Mouse (Mus musculus): ENCODE results near the gene Mt4. TPM values are rescaled to one million over a fixed set of nuclear protein-coding genes. Genes with fewer than 3 reads are reported as not detected.
A peak's percentile ranks its signal among the peaks of the same experiment; 100 is the strongest.

The Mt4 gene
- polyA plus RNA-seq, 1 experiment from 2014 or later, result not detected

DNA sequence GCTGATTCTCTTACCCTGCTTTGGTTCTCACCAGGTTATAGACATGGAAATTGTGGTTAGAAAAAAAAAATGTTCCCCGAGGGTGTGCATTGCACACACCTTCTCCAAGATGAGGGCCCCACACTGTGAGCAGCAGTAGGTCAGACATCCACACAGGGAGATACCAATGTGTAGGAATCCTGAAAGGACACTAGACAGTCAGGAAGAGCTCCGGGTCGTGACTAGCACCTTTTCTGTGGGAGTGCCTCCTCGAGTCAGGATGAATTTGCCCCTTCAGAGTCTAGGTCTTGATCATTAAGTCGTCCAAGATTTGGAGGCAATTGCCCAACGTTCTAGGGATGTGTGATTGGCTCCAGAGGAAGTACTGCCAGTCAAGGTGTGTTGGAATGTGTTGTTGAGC lies 48.8 kb downstream of the Mt4 start:
- H3K4me1 ChIP-seq (replicated peaks), result peaks cover 27% of the 10 kb centered on the region
- 71% methylated on average over 6 of the region's 6 CpGs for WGBS
- no peak overlapping the region for H3K4me3 ChIP-seq (replicated peaks)
- H3K27ac ChIP-seq, result no peak overlapping the region
- no peaks in the 10 kb centered on the region for H3K9me3 ChIP-seq
- H3K4me2 ChIP-seq (replicated peaks), result no peak overlapping the region
- H3K9ac ChIP-seq (replicated peaks), result no peak overlapping the region
- H3K36me3 ChIP-seq, result no peaks in the 10 kb centered on the region
- H3K27me3 ChIP-seq, result peaks cover 73% of the 10 kb centered on the region
- ATAC-seq, result no peak

DNA sequence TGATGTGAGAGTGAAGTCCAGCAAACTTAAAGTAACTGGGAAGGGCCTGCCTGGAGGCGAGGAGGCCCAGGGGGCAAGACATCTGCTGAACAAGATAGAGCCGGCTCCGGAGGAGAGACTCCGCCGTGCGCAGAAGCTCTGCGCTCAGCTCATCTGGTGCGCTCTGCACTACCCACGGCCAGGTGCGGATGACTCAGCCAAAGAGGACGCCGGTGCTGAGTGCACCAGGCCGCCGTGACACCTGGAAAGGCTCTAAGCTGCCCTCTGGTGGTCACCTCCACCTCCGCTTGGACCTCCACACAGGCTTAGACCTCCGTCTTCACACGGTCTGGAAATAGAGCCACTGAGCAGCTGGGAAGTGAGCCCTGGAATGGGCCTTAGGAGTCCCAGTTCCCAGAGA lies 49.5 kb downstream of the Mt4 start:
- 3% methylated on average over 17 of the region's 17 CpGs for WGBS
- no peak overlapping the region for H3K9ac ChIP-seq (replicated peaks)
- H3K4me2 ChIP-seq (replicated peaks), result peak overlapping the region; percentile 22; the same call in 1 of the 2 replicates
- no peak overlapping the region for H3K27ac ChIP-seq
- no peaks in the 10 kb centered on the region for H3K9me3 ChIP-seq
- peak; percentile 55; the same call in 1 of the 2 replicates for ATAC-seq
- peaks cover 67% of the 10 kb centered on the region for H3K27me3 ChIP-seq
- H3K4me3 ChIP-seq (replicated peaks), result no peak overlapping the region
- no peaks in the 10 kb centered on the region for H3K36me3 ChIP-seq
- H3K4me1 ChIP-seq (replicated peaks), result peaks cover 30% of the 10 kb centered on the region

DNA sequence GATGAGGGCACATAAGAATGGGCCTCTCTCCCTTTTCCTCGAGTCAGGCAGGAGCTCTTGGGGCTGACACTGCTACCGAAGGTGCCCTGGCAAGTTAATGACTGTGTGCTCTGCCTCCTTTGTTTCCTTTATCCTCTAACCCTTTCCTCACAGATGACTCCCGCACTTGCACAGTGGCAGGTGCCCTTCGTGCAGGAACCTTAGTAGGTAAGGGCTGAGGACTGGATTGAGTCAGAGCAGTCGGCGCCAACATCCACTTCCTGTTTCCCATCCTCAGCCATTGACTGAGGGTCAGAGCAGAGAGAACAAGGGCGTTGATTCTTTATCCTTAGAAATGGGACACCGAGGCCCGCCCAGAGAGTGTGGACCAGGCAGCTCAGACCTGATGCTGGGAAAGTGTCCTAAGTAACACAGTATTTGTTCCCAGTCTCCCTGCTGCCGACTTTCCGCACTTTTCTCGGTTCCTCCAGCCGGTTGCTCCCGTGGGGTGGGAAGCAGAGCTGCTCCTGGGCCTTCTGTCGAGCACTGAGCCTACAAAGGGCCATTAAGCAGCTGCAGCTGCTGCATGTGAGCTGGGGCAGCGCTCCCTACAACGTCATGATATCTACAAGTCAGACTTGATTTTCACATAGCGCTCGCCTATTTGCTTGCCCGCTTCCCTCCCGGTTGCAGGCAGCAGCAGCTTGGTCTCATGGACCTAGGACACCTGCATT lies 50.4 kb downstream of the Mt4 start:
- Histone ChIP-seq H3K27ac (no peak overlapping the region), H3K36me3 (no peaks in the 10 kb centered on the region), H3K4me1 (replicated peaks) (peaks cover 30% of the 10 kb centered on the region), H3K4me2 (replicated peaks) (peak overlapping the region; percentile 22; the same call in 1 of the 2 replicates), H3K4me3 (replicated peaks) (no peak overlapping the region), H3K9ac (replicated peaks) (0 out of 2 replicates have a peak overlapping the region, but pooled peaks have one; percentile 10), H3K27me3 (peaks cover 58% of the 10 kb centered on the region), H3K9me3 (no peaks in the 10 kb centered on the region)
- 27% methylated on average over 21 of the region's 21 CpGs for WGBS
- ATAC-seq, result no peak

Other genes starting within 250 kb of the Mt4 start
- 58.1 and 64.7 TPM in 2 replicates for gene Amfr, start 124.4 kb upstream of the Mt4 start, polyA plus RNA-seq (2015; fragmentation: Nextera tagmentation; extraction: Ambion mirVana)
- 137 and 138 TPM in 2 replicates for gene Nudt21, start 100.2 kb upstream of the Mt4 start, polyA plus RNA-seq (2015; fragmentation: Nextera tagmentation; extraction: Ambion mirVana)
- 13.4 and 15.4 TPM in 2 replicates for gene Ogfod1, start 100.0 kb upstream of the Mt4 start, polyA plus RNA-seq (2015; fragmentation: Nextera tagmentation; extraction: Ambion mirVana)
- 25.5 and 27.5 TPM in 2 replicates for gene Bbs2, start 38.3 kb upstream of the Mt4 start, polyA plus RNA-seq (2015; fragmentation: Nextera tagmentation; extraction: Ambion mirVana)
- 69.9 and 73.3 TPM in 2 replicates for gene Mt3, start 15.4 kb downstream of the Mt4 start, polyA plus RNA-seq (2015; fragmentation: Nextera tagmentation; extraction: Ambion mirVana)
- gene Mt2, start 35.5 kb downstream of the Mt4 start, polyA plus RNA-seq (2015; fragmentation: Nextera tagmentation; extraction: Ambion mirVana), result 6.1 and 9.4 TPM in 2 replicates
- gene Mt1, start 41.9 kb downstream of the Mt4 start, polyA plus RNA-seq (2015; fragmentation: Nextera tagmentation; extraction: Ambion mirVana), result 21.5 and 30.3 TPM in 2 replicates
- gene Nup93, start 77.4 kb downstream of the Mt4 start, polyA plus RNA-seq (2015; fragmentation: Nextera tagmentation; extraction: Ambion mirVana), result 76.0 and 77.7 TPM in 2 replicates
- 0.09 and 0.12 TPM in 2 replicates for gene Slc12a3, start 192.0 kb downstream of the Mt4 start, polyA plus RNA-seq (2015; fragmentation: Nextera tagmentation; extraction: Ambion mirVana)
- 58.2 and 60.0 TPM in 2 replicates for gene Herpud1, start 249.2 kb downstream of the Mt4 start, polyA plus RNA-seq (2015; fragmentation: Nextera tagmentation; extraction: Ambion mirVana)

Data from midbrain, embryonic 13.5 days (tissue).